Comparison of ENCODE assay signal across 27 mouse cellular contexts in genomic region chr2:117745767-117746166, GRCm38 (mm10).
DNase-seq lines count a peak whose midpoint lies in the region; ATAC-seq and TF ChIP-seq lines count a peak whose summit lies in the region.
"Had no signal": no experiment of that assay in that cellular context is flagged by ENCODE, and none has a peak within 500 bp of the region (broad histone marks: within the 10 kb centered on the region; RNA-seq: fewer than 3 reads in every experiment).

No protein-coding gene starts in this region.

- 0 out of 2 replicates have a peak overlapping the region, but pooled peaks have one; percentile 14 for H3K27ac ChIP-seq in heart, embryonic 16.5 days (ENCODE audit: low read length)
- H3K27ac ChIP-seq in stomach, postnatal 0 days (replicated peaks), result no peak overlapping the region
- H3K27ac ChIP-seq: embryonic facial prominence, embryonic 12.5 days; forebrain, embryonic 13.5 days; hindbrain, embryonic 10.5 days; intestine, embryonic 15.5 days; layer of hippocampus, adult 2 months; limb, embryonic 10.5 days; liver, embryonic 15.5 days; midbrain, embryonic 10.5 days; neural tube, embryonic 15.5 days; stomach, embryonic 15.5 days had no signal

- CTCF ChIA-PET in Patski (lab: Charles Lee), result interaction anchor here (0.8 to 1.3 kb wide), 2 partner anchors 42 to 57 kb away, joined by 3 read pairs; no protein-coding TSS in a partner anchor

- H3K9ac ChIP-seq in heart, embryonic 16.5 days (ENCODE audit: low read length), result no peak overlapping the region
- no peak overlapping the region for H3K9ac ChIP-seq in stomach, postnatal 0 days (ENCODE audit: low read length)
- H3K9ac ChIP-seq: embryonic facial prominence, embryonic 12.5 days; forebrain, embryonic 13.5 days; intestine, embryonic 15.5 days; liver, embryonic 15.5 days; neural tube, embryonic 15.5 days; stomach, embryonic 15.5 days had no signal

- in situ Hi-C loops in Patski (cut with MboI; ENCODE audit: low pct_unique_long_range_greater_than_20kb), result no loop called here

- ATAC-seq in heart, embryonic 16.5 days (replicated peaks; ENCODE audit: extremely low read depth, insufficient read depth, low FRiP score), result no peak
- ATAC-seq in Patski, result peak; percentile 49
- ATAC-seq in stomach, postnatal 0 days (ENCODE audit: low FRiP score, low TSS enrichment), result no peak
- ATAC-seq: CD4-positive, CD25-positive, alpha-beta regulatory T cell, adult 4 months; forebrain, embryonic 13.5 days; hindbrain, embryonic 16.5 days; intestine, embryonic 15.5 days had no signal

- intact Hi-C loops in heart, postnatal 14 days (cut with DNase I), result no loop called here

- 29% methylated on average over 2 of the region's 2 CpGs for WGBS in heart, embryonic 16.5 days
- WGBS in stomach, postnatal 0 days, result 55% methylated on average over 2 of the region's 2 CpGs

- no peak overlapping the region for H3K4me3 ChIP-seq in heart, embryonic 16.5 days (ENCODE audit: low read length)
- H3K4me3 ChIP-seq in stomach, postnatal 0 days (ENCODE audit: low read depth, low read length), result no peak overlapping the region
- H3K4me3 ChIP-seq: embryonic facial prominence, embryonic 12.5 days; forebrain, embryonic 13.5 days; hindbrain, embryonic 10.5 days; intestine, embryonic 15.5 days; layer of hippocampus, adult 2 months; limb, embryonic 10.5 days; liver, embryonic 15.5 days; midbrain, embryonic 10.5 days; neural tube, embryonic 15.5 days; stomach, embryonic 15.5 days had no signal

- TF ChIP-seq EP300 in stomach, postnatal 0 days (optimal IDR thresholded peaks at IDR 0.05), result no peak

- POLR2A ChIA-PET in Patski (lab: Charles Lee), result no interaction called here

- no peaks in the 10 kb centered on the region for H3K27me3 ChIP-seq in heart, embryonic 16.5 days (ENCODE audit: control insufficient read depth, insufficient read depth, low read length)
- H3K27me3 ChIP-seq in Patski, result no peaks in the 10 kb centered on the region
- no peaks in the 10 kb centered on the region for H3K27me3 ChIP-seq in stomach, postnatal 0 days (ENCODE audit: control insufficient read depth, insufficient read depth, low read length)
- H3K27me3 ChIP-seq: embryonic facial prominence, embryonic 12.5 days; forebrain, embryonic 13.5 days; intestine, embryonic 15.5 days; liver, embryonic 15.5 days; neural tube, embryonic 15.5 days; stomach, embryonic 15.5 days had no signal

- no peak overlapping the region for H3K4me2 ChIP-seq in heart, embryonic 16.5 days (ENCODE audit: low read depth, low read length)
- H3K4me2 ChIP-seq in stomach, postnatal 0 days (replicated peaks; ENCODE audit: low read depth), result no peak overlapping the region
- H3K4me2 ChIP-seq: embryonic facial prominence, embryonic 12.5 days; forebrain, embryonic 13.5 days; intestine, embryonic 15.5 days; liver, embryonic 15.5 days; neural tube, embryonic 15.5 days; stomach, embryonic 15.5 days had no signal

- 0 out of 2 replicates have a peak, but pooled peaks cover 4% of the 10 kb centered on the region for H3K9me3 ChIP-seq in heart, embryonic 16.5 days (replicated peaks; ENCODE audit: control insufficient read depth, low read length)
- H3K9me3 ChIP-seq in stomach, postnatal 0 days (ENCODE audit: control insufficient read depth, low read length), result no peaks in the 10 kb centered on the region
- H3K9me3 ChIP-seq: embryonic facial prominence, embryonic 12.5 days; forebrain, embryonic 13.5 days; intestine, embryonic 15.5 days; limb, embryonic 10.5 days; liver, embryonic 15.5 days; midbrain, embryonic 10.5 days; neural tube, embryonic 15.5 days; stomach, embryonic 15.5 days had no signal

- H3K36me3 ChIP-seq in heart, embryonic 16.5 days (ENCODE audit: control insufficient read depth, insufficient read depth), result no peaks in the 10 kb centered on the region
- no peaks in the 10 kb centered on the region for H3K36me3 ChIP-seq in stomach, postnatal 0 days (ENCODE audit: control insufficient read depth, insufficient read depth, low read length)
- H3K36me3 ChIP-seq: embryonic facial prominence, embryonic 12.5 days; hindbrain, embryonic 10.5 days; intestine, embryonic 15.5 days; limb, embryonic 10.5 days; liver, embryonic 15.5 days; midbrain, embryonic 10.5 days; neural tube, embryonic 15.5 days; stomach, embryonic 15.5 days had no signal

- peak; percentile 13 to 34 for DNase-seq in adrenal gland, adult (ENCODE audit: inconsistent age in 2 of 2, low spot score in 1 of 2)
- no peak for DNase-seq in adrenal gland, postnatal 10 days
- DNase-seq in heart, postnatal 14 days, result no peak
- no peak for DNase-seq in Patski (ENCODE audit: low read depth, low spot score)
- DNase-seq in lung, postnatal 25 days (ENCODE audit: low spot score), result peak; percentile 35
- DNase-seq in testis, postnatal 14 days (ENCODE audit: low spot score), result no peak
- DNase-seq in stomach, postnatal 0 days (ENCODE audit: low spot score), result no peak
- DNase-seq: adrenal gland, postnatal 14 days; cerebellum, adult 9-11 months; kidney, adult 9 months; kidney, postnatal 25 days; liver; thymus, adult 2 months; thymus, postnatal 4 days had no signal

- TF ChIP-seq CTCF in Patski (IDR thresholded peaks at IDR 0.05), result no peak
- no peak for TF ChIP-seq CTCF in stomach, postnatal 0 days (IDR thresholded peaks at IDR 0.05; ENCODE audit: low read depth)

- H3K4me1 ChIP-seq in heart, embryonic 16.5 days (ENCODE audit: control insufficient read depth, insufficient read depth, low read length), result peaks cover 7% of the 10 kb centered on the region
- no peaks in the 10 kb centered on the region; the same call in 1 of the 2 replicates for H3K4me1 ChIP-seq in stomach, postnatal 0 days (replicated peaks; ENCODE audit: control insufficient read depth, insufficient read depth)
- H3K4me1 ChIP-seq: embryonic facial prominence, embryonic 12.5 days; forebrain, embryonic 13.5 days; hindbrain, embryonic 10.5 days; intestine, embryonic 15.5 days; limb, embryonic 10.5 days; liver, embryonic 15.5 days; midbrain, embryonic 10.5 days; neural tube, embryonic 15.5 days; stomach, embryonic 15.5 days had no signal

Comparison
In these comparisons a context has a peak if more than half of its experiments do, and no peak if none do; other contexts are left out.
1. DNase-seq: peak in adrenal gland, adult (2 of 2) and lung, postnatal 25 days (single experiment); none in adrenal gland, postnatal 10 days (single experiment), heart, postnatal 14 days (0 of 2), Patski (single experiment), testis, postnatal 14 days (single experiment) and stomach, postnatal 0 days (single experiment).